Mouse (Mus musculus) heart, embryonic 15.5 days (tissue): Measurements from ENCODE around the gene Myof. TPM values are rescaled to one million over a fixed set of nuclear protein-coding genes. Genes with fewer than 3 reads are reported as not detected.

Experiments used
- ATAC-seq: fragments of 200-750 bp; cut with Nextera tagmentation; replicated peaks from 2 replicates; pipeline ENCODE4 v1.8.0; 2017; ENCODE audit warnings: low read depth, moderate TSS enrichment; ENCODE audit not compliant: insufficient number of reproducible peaks, insufficient read depth, low FRiP score
- H3K27ac ChIP-seq: fragments of 300-500 bp; sonication (generic); 2 replicates; pipeline ENCODE4 v1.5.1; 2015; ENCODE audit warnings: mild to moderate bottlenecking, inconsistent platforms
- H3K27me3 ChIP-seq: fragments of 300-500 bp; sonication (generic); 2 replicates; pipeline ENCODE4 v1.6.1; 2015; ENCODE audit warnings: inconsistent platforms
- H3K36me3 ChIP-seq: fragments of 300-500 bp; sonication (generic); 2 replicates; pipeline ENCODE4 v1.6.1; 2015; ENCODE audit warnings: mild to moderate bottlenecking, inconsistent platforms
- H3K4me1 ChIP-seq: fragments of 300-500 bp; sonication (generic); replicated peaks from 2 replicates; pipeline ENCODE4 v1.6.1; 2015; ENCODE audit warnings: inconsistent platforms
- H3K4me2 ChIP-seq: fragments of 300-500 bp; sonication (generic); 2 replicates; pipeline ENCODE4 v1.6.1; 2015; ENCODE audit warnings: inconsistent platforms, mild to moderate bottlenecking, moderate library complexity
- H3K4me3 ChIP-seq: fragments of 300-500 bp; sonication (generic); 2 replicates; pipeline ENCODE4 v1.5.1; 2015; ENCODE audit warnings: mild to moderate bottlenecking, inconsistent platforms
- H3K9ac ChIP-seq: fragments of 300-500 bp; sonication (generic); 2 replicates; pipeline ENCODE4 v1.6.1; 2015; ENCODE audit warnings: mild to moderate bottlenecking, inconsistent platforms
- H3K9me3 ChIP-seq: fragments of 300-500 bp; sonication (generic); replicated peaks from 2 replicates; pipeline ENCODE4 v1.6.1; 2016; ENCODE audit warnings: inconsistent platforms
- WGBS: fragments of 180-500 bp; shearing (Covaris S2); methylation state at CpG from one replicate; pipeline ENCODE4 v1.1.7; 2015; ENCODE audit warnings: mixed read lengths; 5-methylcytosine and 5-hydroxymethylcytosine counted together
- polyA plus RNA-seq: library from polyadenylated mRNA; unstranded; fragments of >200 nt; fragmentation: Nextera tagmentation; extraction: Ambion mirVana; gene quantifications from 2 replicates; pipeline ENCODE4 v1.2.1, GENCODE M21; 2015

The Myof gene
- polyA plus RNA-seq, 1 experiment from 2014 or later, result 5.5 TPM

GRCm38 (mm10) chr19:38000990-38001389 is 42.4 kb downstream of the Myof start:
- no peak overlapping the region for H3K27ac ChIP-seq
- no peak for ATAC-seq
- H3K27me3 ChIP-seq, result no peaks in the 10 kb centered on the region
- no peaks in the 10 kb centered on the region for H3K36me3 ChIP-seq
- no peak overlapping the region for H3K4me2 ChIP-seq
- no peak overlapping the region for H3K9ac ChIP-seq
- H3K4me3 ChIP-seq, result no peak overlapping the region
- no peaks in the 10 kb centered on the region for H3K9me3 ChIP-seq
- WGBS, result 91% methylated on average over 4 of the region's 4 CpGs
- H3K4me1 ChIP-seq, result peaks cover 17% of the 10 kb centered on the region

- WGBS, result 79% methylated on average over 2 of the region's 2 CpGs
- no peak for ATAC-seq
Observed at GRCm38 (mm10) chr19:37999941-38000340, 43.4 kb downstream of the Myof start.

DNA sequence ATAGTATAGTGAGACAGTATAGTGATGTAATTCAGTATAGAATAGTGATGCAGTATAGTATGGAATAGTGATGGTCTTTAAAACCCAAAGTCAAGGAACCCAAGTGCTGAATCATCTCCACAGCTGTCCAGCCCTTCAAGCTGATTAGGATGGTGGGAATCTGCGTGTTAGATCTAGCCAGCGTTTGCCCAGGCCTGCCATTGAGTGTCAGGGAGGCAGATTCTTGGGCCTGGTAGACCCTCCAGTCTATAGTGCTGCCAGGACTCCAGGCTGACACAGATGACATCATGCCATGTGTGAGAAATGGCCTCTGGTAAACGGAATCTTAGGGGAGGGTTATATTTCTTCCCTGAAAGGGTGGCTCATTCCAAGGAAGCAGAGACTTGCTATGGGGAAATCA is 49.1 kb downstream of the Myof start:
- H3K9me3 ChIP-seq, result no peaks in the 10 kb centered on the region
- no peak overlapping the region for H3K9ac ChIP-seq
- H3K36me3 ChIP-seq, result no peaks in the 10 kb centered on the region
- no peak overlapping the region for H3K4me2 ChIP-seq
- ATAC-seq, result no peak
- 64% methylated on average over 3 of the region's 3 CpGs for WGBS
- no peak overlapping the region for H3K4me3 ChIP-seq
- H3K4me1 ChIP-seq, result peaks cover 10% of the 10 kb centered on the region
- no peak overlapping the region for H3K27ac ChIP-seq
- H3K27me3 ChIP-seq, result no peaks in the 10 kb centered on the region

More at GRCm38 (mm10) chr19:37999941-38000340, 43.4 kb downstream of the Myof start:
- H3K9me3 ChIP-seq, result no peaks in the 10 kb centered on the region
- H3K27ac ChIP-seq, result no peak overlapping the region
- no peak overlapping the region for H3K4me3 ChIP-seq
- H3K36me3 ChIP-seq, result no peaks in the 10 kb centered on the region
- peaks cover 15% of the 10 kb centered on the region for H3K4me1 ChIP-seq
- H3K4me2 ChIP-seq, result no peak overlapping the region
- H3K27me3 ChIP-seq, result no peaks in the 10 kb centered on the region
- no peak overlapping the region for H3K9ac ChIP-seq

- Histone ChIP-seq H3K27me3 (no peaks in the 10 kb centered on the region), H3K36me3 (no peaks in the 10 kb centered on the region), H3K9ac (no peak overlapping the region), H3K4me3 (no peak overlapping the region), H3K9me3 (no peaks in the 10 kb centered on the region), H3K4me1 (peaks cover 10% of the 10 kb centered on the region), H3K4me2 (no peak overlapping the region), H3K27ac (no peak overlapping the region)
- ATAC-seq, result no peak
- WGBS, result 62% methylated on average over 2 of the region's 2 CpGs
Observed at GRCm38 (mm10) chr19:37992184-37992554, 51.2 kb downstream of the Myof start.

DNA sequence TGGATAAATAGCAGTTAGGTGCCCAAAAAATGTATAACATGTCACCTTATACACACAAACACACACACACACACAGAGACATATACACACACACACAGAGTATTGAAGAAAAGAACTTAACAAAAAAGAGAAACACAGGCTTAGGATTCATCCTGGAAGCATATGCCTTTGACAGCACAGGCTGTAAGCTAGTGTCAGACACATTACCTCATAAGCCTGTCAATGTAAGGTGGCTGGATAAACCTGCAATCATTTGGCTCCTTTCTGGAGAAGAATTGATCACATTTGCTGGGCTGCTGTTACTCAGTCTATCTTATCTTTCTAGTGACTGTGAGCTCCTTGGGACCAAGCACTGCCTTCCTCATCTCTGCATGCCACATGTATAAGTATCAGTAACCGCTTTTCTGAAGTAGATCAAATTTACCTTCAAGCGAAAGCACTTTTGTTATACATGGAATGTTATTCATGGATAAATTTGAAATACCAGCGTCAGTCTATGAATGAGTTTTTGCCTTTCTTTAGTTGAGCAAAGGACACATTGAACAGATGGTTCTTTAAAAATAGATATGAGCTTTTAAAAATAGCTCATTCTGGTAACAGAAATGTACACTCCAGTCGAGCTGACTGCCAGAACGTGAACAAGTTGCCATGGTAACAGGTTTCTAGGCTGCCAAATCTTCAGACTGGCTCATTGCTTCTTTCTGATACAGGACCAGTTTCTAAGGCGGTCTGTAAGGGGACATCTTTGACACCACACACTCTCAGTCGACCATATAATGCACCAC is 51.8 kb downstream of the Myof start:
- Histone ChIP-seq H3K9me3 (no peaks in the 10 kb centered on the region), H3K9ac (no peak overlapping the region), H3K4me3 (no peak overlapping the region), H3K27ac (no peak overlapping the region), H3K4me1 (peaks cover 10% of the 10 kb centered on the region), H3K36me3 (no peaks in the 10 kb centered on the region), H3K4me2 (no peak overlapping the region), H3K27me3 (no peaks in the 10 kb centered on the region)
- WGBS, result 27% methylated on average over 7 of the region's 7 CpGs
- no peak for ATAC-seq

- Histone ChIP-seq H3K36me3 (no peaks in the 10 kb centered on the region), H3K4me2 (no peak overlapping the region), H3K4me1 (peaks cover 10% of the 10 kb centered on the region), H3K9me3 (no peaks in the 10 kb centered on the region), H3K27me3 (no peaks in the 10 kb centered on the region), H3K4me3 (no peak overlapping the region), H3K9ac (no peak overlapping the region), H3K27ac (no peak overlapping the region)
- ATAC-seq, result no peak
- WGBS, result 79% methylated on average over 2 of the region's 2 CpGs
Observed at GRCm38 (mm10) chr19:37989971-37990370, 53.4 kb downstream of the Myof start.

GRCm38 (mm10) chr19:37988156-37988555 is 55.2 kb downstream of the Myof start:
- Histone ChIP-seq H3K27ac (no peak overlapping the region), H3K4me1 (peaks cover 10% of the 10 kb centered on the region), H3K9ac (no peak overlapping the region), H3K9me3 (no peaks in the 10 kb centered on the region), H3K36me3 (no peaks in the 10 kb centered on the region), H3K4me3 (no peak overlapping the region), H3K4me2 (no peak overlapping the region), H3K27me3 (no peaks in the 10 kb centered on the region)
- 74% methylated on average over 4 of the region's 4 CpGs for WGBS
- no peak for ATAC-seq

DNA sequence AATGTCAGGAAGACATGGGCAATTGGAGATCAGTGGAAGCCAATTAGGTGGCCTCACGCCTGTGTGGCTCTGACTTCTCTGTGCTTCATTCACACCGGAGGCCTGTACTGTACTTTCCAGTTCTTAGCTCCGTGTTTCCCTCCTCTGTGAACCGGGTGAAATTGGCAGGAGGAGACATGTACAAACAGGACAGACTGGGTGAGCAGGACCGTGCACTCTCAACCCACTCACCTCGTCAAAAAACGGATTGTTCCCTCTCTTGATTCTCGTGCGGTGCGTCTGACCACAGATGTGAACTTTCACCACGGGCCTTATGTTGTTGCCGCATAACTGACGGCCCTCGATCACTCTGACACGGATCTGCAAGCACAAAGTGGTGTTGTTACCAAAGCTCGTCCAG is 57.6 kb downstream of the Myof start:
- H3K4me1 ChIP-seq, result no peaks in the 10 kb centered on the region
- H3K4me2 ChIP-seq, result no peak overlapping the region
- WGBS, result 80% methylated on average over 16 of the region's 16 CpGs
- no peak overlapping the region for H3K4me3 ChIP-seq
- no peak overlapping the region for H3K27ac ChIP-seq
- H3K9me3 ChIP-seq, result no peaks in the 10 kb centered on the region
- ATAC-seq, result no peak
- no peaks in the 10 kb centered on the region for H3K27me3 ChIP-seq
- no peak overlapping the region for H3K9ac ChIP-seq
- H3K36me3 ChIP-seq, result no peaks in the 10 kb centered on the region

DNA sequence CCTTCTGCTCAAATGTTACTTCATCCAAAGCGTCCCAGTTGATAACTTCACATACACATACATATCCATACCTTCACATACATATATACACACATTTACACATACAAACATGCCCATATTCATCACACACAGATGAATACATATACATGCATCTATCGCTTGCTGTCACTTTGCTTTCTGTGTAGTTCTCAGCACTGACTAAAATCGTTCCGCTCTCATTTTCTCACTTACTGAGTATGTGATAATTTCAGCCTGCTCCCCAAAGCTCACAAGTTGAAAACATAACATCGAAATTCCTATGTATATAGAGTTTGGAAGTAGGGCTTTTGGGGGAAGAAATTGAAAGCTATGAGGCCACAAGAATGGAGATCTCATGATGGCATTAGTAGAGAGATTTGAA is 67.4 kb downstream of the Myof start:
- Histone ChIP-seq H3K9ac (no peak overlapping the region), H3K27me3 (no peaks in the 10 kb centered on the region), H3K4me2 (no peak overlapping the region), H3K9me3 (no peaks in the 10 kb centered on the region), H3K36me3 (no peaks in the 10 kb centered on the region), H3K27ac (no peak overlapping the region), H3K4me1 (no peaks in the 10 kb centered on the region), H3K4me3 (no peak overlapping the region)
- no peak for ATAC-seq
- WGBS, result 89% methylated on average over 5 of the region's 5 CpGs

GRCm38 (mm10) chr19:37970571-37970970 is 72.8 kb downstream of the Myof start:
- Histone ChIP-seq H3K4me3 (no peak overlapping the region), H3K27ac (no peak overlapping the region), H3K9me3 (no peaks in the 10 kb centered on the region), H3K4me1 (no peaks in the 10 kb centered on the region), H3K36me3 (no peaks in the 10 kb centered on the region), H3K4me2 (no peak overlapping the region), H3K27me3 (no peaks in the 10 kb centered on the region), H3K9ac (no peak overlapping the region)
- WGBS, result 87% methylated on average over 4 of the region's 4 CpGs
- ATAC-seq, result no peak

DNA sequence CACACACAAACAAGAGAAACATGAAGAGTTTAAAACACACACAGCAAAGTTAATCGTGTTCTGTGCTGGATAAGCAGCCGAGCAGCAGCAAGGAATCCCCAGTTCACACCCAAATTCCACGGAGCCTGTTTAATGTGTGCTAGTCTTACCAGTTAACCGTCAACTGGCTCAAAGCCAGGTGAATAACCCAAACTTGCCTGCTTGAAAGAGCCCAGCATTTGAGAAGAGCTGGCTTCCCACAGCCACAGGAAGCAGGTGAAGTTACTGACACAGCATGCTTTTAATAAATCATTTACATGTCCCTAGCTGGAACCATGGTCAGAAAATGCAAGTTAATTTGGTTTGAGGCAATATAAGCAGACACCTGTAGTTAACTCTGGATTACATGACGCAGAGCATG is 73.4 kb downstream of the Myof start:
- no peak for ATAC-seq
- WGBS, result 64% methylated on average over 5 of the region's 5 CpGs

GRCm38 (mm10) chr19:37965828-37966227 is 77.5 kb downstream of the Myof start:
- Histone ChIP-seq H3K9me3 (no peaks in the 10 kb centered on the region), H3K9ac (no peak overlapping the region), H3K36me3 (no peaks in the 10 kb centered on the region), H3K4me3 (no peak overlapping the region), H3K27ac (peak overlapping the region; percentile 31), H3K4me2 (no peak overlapping the region), H3K4me1 (no peaks in the 10 kb centered on the region), H3K27me3 (no peaks in the 10 kb centered on the region)
- ATAC-seq, result no peak
- 57% methylated on average over 4 of the region's 4 CpGs for WGBS

More for the DNA sequence above, 73.4 kb downstream of the Myof start:
- Histone ChIP-seq H3K4me1 (no peaks in the 10 kb centered on the region), H3K27me3 (no peaks in the 10 kb centered on the region), H3K27ac (no peak overlapping the region), H3K36me3 (no peaks in the 10 kb centered on the region), H3K9me3 (no peaks in the 10 kb centered on the region), H3K4me2 (no peak overlapping the region), H3K9ac (no peak overlapping the region), H3K4me3 (no peak overlapping the region)
